Mouse (Mus musculus) left cerebral cortex, postnatal 14 days (tissue): ENCODE data around the gene Stk10. TPM values are rescaled to one million over a fixed set of nuclear protein-coding genes. Genes with fewer than 3 reads are reported as not detected.

Source experiments
- DNase-seq, 2 experiments: peaks; one replicate each; pipeline ENCODE4 v3.0.0; 2021 to 2022; ENCODE audit warnings: low spot score in 2 of 2, mixed read lengths in 1 of 2
- intact Hi-C: fragments of 180-260 bp; cut with DNase I; formaldehyde crosslinking; loops from one replicate; pipeline ENCODE4 v1.15.1; 2025
- total RNA-seq, 2 experiments: library from RNA; stranded (reverse); gene quantifications; 2 replicates each; pipeline ENCODE4 v1.2.3; 2021

Stk10 gene
- total RNA-seq, 2 experiments from 2014 or later: 6.3 to 7.2 TPM

- peak; percentile 52 to 82 for DNase-seq
- intact Hi-C loops: loop anchor here (2.0 to 5.0 kb wide), 3 partner anchors 55 to 236 kb away; partner anchors contain the start of genes Efcab9, Stk10 and Ubtd2
Observed at GRCm38 (mm10) chr11:32588090-32588891, 55.2 kb downstream of the Stk10 start.

DNA sequence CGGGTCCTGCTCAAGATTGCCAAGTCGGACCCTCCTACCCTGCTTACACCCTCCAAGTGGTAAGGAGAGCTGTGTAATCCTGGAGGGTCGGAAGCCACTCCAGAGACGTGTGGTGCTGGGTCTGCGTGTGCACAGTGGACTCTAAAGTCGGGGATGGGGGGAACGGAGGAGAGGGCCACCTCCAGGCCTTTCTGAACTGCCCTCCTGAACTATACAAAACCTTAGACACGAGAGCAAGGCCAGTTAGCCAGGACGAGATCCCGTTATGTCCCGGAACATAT lies 55.7 kb downstream of the Stk10 start:
- intact Hi-C loops: loop anchor here (2.0 to 5.0 kb wide), 3 partner anchors 56 to 237 kb away; partner anchors contain the start of genes Efcab9, Stk10 and Ubtd2
- no peak for DNase-seq

DNA sequence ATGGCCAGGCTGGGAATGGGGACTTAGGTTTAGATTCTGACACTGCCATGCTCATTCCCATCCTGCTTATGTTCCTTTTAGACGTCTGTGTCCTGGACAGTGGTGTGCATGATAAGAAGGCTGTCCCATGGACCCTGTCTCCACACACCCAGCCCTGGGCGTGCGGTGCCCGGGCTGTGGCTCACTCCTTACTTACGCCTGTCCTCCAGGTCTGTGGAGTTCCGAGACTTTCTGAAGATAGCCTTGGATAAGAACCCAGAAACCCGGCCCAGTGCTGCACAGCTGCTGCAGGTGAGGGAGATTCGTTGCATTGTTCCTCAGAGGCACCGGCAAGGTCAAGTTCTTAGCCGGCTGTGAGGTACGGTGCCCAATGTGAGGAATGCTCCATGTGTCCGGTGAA lies 56.1 kb downstream of the Stk10 start:
- DNase-seq: no peak
- intact Hi-C loops: loop anchor here (2.0 to 5.0 kb wide), 3 partner anchors 56 to 237 kb away; partner anchors contain the start of genes Efcab9, Stk10 and Ubtd2

- intact Hi-C loops: loop anchor here (2.0 to 5.0 kb wide), 3 partner anchors 57 to 237 kb away; partner anchors contain the start of genes Efcab9, Stk10 and Ubtd2
Observed at GRCm38 (mm10) chr11:32589791-32590190, 56.7 kb downstream of the Stk10 start.

DNA sequence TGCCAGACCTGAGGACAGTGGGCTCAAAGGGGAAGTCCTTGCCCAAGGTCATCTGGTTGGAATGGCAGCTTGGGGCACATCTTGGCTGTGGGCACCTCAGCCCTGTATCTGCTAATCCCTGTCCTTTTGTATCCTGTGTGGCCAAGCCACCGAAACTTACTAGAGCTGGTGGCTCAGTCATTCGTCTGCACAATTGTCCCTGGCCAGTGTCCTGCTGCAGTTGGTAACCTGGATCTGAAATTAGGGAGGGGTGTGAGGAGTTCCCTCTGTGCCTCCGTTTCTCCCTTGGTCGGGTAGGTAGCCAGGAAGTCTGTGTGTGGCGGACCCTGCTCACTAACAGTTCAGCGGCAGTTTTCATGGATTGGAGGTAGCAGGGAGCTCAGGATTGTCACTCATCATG lies 57.1 kb downstream of the Stk10 start:
- DNase-seq: no peak
- intact Hi-C loops: no loop called here

More at GRCm38 (mm10) chr11:32589791-32590190, 56.7 kb downstream of the Stk10 start:
- no peak for DNase-seq

GRCm38 (mm10) chr11:32591921-32592850 lies 59.1 kb downstream of the Stk10 start:
- DNase-seq: no peak
- intact Hi-C loops: no loop called here

DNA sequence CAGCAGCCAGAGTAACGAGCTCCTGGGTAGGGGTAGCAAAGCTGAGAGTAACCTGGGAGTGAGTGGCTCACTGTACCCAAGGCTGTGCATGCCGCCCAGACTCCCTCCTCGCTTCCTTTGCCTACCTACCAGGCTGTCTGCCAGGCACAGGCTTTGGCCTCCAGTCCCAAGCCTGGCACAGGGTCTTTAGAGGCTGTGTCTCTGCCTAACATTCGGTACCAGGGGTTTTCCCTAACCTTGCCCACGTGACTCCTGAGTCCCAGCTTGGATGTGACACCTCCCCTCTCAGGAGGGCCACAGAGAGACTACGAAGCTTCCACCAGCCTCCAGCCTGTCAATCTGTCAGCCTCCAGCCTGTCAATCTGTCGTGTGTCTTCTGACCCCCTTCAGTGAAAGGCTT lies 60.0 kb downstream of the Stk10 start:
- DNase-seq: no peak
- intact Hi-C loops: no loop called here

GRCm38 (mm10) chr11:32594122-32594521 lies 61.0 kb downstream of the Stk10 start:
- DNase-seq: no peak
- intact Hi-C loops: no loop called here

- intact Hi-C loops: no loop called here
- DNase-seq: no peak
Observed at GRCm38 (mm10) chr11:32600371-32600770, 67.3 kb downstream of the Stk10 start.

GRCm38 (mm10) chr11:32601528-32602323 lies 68.6 kb downstream of the Stk10 start:
- intact Hi-C loops: no loop called here
- no peak for DNase-seq

DNA sequence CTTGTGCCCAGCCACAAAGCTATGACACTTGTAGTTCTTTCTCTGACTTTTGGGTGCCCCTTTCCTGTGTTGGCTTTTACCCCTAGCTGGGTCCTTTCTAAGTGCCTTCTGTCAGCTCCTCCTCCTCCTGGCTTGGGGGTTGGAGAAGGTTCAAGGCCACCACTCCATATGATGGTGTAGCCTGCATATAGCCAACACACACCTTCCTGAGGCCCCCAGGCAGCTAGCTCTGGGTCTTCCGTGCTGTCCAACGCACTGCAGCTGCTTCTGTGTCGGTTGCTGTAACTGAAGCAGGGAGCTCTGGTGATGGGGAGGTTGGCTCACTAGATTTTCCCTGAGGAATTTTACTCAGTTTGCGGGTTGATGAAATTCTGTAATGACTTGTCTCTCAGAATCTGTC lies 71.6 kb downstream of the Stk10 start:
- DNase-seq: no peak
- intact Hi-C loops: no loop called here

DNA sequence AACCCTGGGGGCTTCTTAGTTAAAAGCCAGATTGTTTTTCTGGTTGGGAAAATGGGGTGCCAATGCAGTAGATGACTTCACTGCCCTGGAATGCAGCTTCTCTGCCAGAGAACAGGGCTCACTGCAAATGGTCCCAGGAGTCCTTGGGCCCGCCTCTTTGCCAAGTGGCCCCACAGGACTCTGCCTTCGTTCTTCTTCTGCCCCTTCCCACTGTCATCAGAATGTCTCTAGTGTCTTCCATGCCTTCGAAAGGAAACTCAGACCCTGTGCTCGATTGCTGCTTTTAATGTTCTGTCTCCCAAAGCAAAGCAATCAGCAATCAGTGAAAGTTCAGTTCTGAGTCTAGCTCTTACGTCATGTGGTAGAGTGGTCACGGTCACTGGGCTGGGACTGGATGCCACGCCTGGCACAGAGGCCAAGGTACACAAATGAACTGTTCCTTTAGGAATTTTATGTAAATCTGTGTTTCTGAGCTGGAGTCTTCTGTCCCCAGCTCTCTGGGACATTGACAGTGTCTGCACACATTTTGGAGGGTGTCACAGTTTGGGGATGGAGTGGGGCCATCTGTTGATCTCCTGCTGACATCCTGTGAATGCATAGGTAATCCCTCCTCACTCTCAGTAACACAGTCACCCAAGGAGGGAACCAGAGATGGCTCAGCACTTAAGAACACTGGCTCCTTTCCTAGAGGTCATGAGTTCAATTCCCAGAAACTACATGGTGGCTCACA lies 72.2 kb downstream of the Stk10 start:
- intact Hi-C loops: no loop called here
- DNase-seq: no peak

DNA sequence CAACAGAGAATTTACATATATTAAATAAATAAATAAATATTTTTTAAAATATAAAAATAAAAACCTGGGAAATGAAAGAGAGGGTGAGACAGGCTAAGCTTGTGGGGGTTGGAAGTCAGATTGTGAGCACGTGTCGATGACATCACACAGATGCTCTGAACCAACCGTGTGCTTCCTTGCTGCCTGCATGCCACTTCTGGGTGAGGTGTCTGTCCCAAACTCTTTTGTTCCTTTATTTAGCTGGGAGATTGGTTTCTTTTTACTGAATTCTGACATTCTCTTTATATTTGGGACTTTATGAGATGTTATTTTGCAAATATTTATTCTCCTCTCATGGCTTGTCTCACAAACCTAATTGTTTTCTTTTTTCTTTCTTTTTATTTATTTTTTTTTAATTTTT lies 72.8 kb downstream of the Stk10 start:
- intact Hi-C loops: no loop called here
- DNase-seq: no peak

- no peak for DNase-seq
- intact Hi-C loops: no loop called here
Observed at GRCm38 (mm10) chr11:32607319-32607718, 74.2 kb downstream of the Stk10 start.

DNA sequence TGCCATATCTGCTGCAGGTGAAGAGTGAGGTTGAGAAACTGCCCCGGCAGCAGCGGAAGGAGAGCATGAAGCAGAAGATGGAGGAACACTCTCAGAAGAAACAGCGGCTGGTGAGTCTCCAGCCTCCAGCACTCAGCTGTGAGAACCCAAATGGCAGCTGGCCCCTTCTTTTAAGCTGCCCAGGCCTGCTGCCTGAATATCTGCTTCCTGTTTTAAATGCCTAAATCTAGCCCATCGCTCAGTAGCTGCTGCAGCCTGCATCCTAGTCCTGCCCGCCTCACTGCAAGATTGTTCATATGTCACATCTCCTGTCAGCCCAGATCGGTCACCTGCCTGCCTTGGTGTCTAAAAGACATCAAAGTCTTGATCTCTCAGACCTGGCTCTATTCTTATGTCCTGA lies 77.5 kb downstream of the Stk10 start:
- intact Hi-C loops: no loop called here
- no peak for DNase-seq

- intact Hi-C loops: no loop called here
- no peak for DNase-seq
Observed at GRCm38 (mm10) chr11:32612304-32612703, 79.2 kb downstream of the Stk10 start.

- DNase-seq: no peak
- intact Hi-C loops: no loop called here
Observed at GRCm38 (mm10) chr11:32614463-32614862, 81.4 kb downstream of the Stk10 start.

DNA sequence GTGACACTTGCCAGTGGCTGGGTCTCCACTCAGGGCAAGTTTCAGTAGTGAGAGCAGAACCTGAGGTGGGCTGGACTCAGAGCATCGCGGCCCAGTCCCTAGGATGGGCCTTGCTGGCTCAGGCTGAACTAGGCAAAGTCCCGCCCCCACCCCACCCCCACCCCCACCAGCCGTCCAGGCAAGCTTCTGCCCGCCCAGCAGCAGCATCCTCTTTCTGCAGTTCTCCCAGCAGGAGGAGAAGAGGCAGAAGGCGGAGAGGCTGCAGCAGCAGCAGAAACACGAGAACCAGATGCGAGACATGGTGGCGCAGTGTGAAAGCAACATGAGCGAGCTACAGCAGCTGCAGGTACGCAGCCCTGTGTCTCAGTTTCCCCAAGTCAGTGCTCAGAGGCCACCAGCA lies 82.5 kb downstream of the Stk10 start:
- intact Hi-C loops: no loop called here
- no peak for DNase-seq

- DNase-seq: no peak
- intact Hi-C loops: no loop called here
Observed at GRCm38 (mm10) chr11:32616091-32616490, 83.0 kb downstream of the Stk10 start.
